Mouse (Mus musculus) limb, embryonic 11.5 days (tissue): ENCODE measurements around the gene Prss21. TPM values are rescaled to one million over a fixed set of nuclear protein-coding genes. Genes with fewer than 3 reads are reported as not detected.

Source experiments
- ATAC-seq: fragments of 200-750 bp; cut with Nextera tagmentation; 2 replicates; pipeline ENCODE4 v1.8.0; 2017; ENCODE audit warnings: low read depth; ENCODE audit not compliant: insufficient number of reproducible peaks, low FRiP score, low TSS enrichment
- DNase-seq: peaks from one replicate; pipeline ENCODE4 v3.0.0-alpha.2; 2015; ENCODE audit warnings: low spot score
- H3K27ac ChIP-seq: fragments of 300-500 bp; sonication (generic); replicated peaks from 2 replicates; pipeline ENCODE4 v1.5.1; 2014; ENCODE audit warnings: low read depth, mild to moderate bottlenecking, low read length
- H3K27me3 ChIP-seq: fragments of 300-500 bp; sonication (generic); 2 replicates; pipeline ENCODE4 v1.6.1; 2014; ENCODE audit warnings: mild to moderate bottlenecking, low read length, mixed read lengths; ENCODE audit not compliant: control insufficient read depth, insufficient read depth
- H3K36me3 ChIP-seq: fragments of 300-500 bp; sonication (generic); 2 replicates; pipeline ENCODE4 v1.6.1; 2014; ENCODE audit warnings: mild to moderate bottlenecking, low read length, moderate library complexity, mixed read lengths; ENCODE audit not compliant: control insufficient read depth, insufficient read depth
- H3K4me1 ChIP-seq: fragments of 300-500 bp; sonication (generic); 2 replicates; pipeline ENCODE4 v1.6.1; 2014; ENCODE audit warnings: low read length, mixed read lengths; ENCODE audit not compliant: control insufficient read depth, insufficient read depth
- H3K4me2 ChIP-seq: fragments of 300-500 bp; sonication (generic); 2 replicates; pipeline ENCODE4 v1.6.1; 2014; ENCODE audit warnings: low read depth, mild to moderate bottlenecking, moderate library complexity; ENCODE audit not compliant: severe bottlenecking
- H3K4me3 ChIP-seq: fragments of 300-500 bp; sonication (generic); 2 replicates; pipeline ENCODE4 v1.5.1; 2014; ENCODE audit warnings: low read depth, low read length
- H3K9ac ChIP-seq: fragments of 300-500 bp; sonication (generic); 2 replicates; pipeline ENCODE4 v1.6.1; 2014; ENCODE audit warnings: mild to moderate bottlenecking, low read length
- H3K9me3 ChIP-seq: fragments of 300-500 bp; sonication (generic); 2 replicates; pipeline ENCODE4 v1.6.1; 2016; ENCODE audit warnings: low read length; ENCODE audit not compliant: control insufficient read depth
- WGBS: fragments of 180-500 bp; shearing (Covaris S2); extraction: QIAGEN DNeasy Blood & Tissue Kit; methylation state at CpG from one replicate; pipeline ENCODE4 v1.1.7; 2014; 5-methylcytosine and 5-hydroxymethylcytosine counted together
- polyA plus RNA-seq: library from polyadenylated mRNA; unstranded; fragments of >200 nt; fragmentation: Nextera tagmentation; extraction: Ambion mirVana; gene quantifications from 2 replicates; pipeline ENCODE4 v1.2.1, GENCODE M21; 2014

Prss21 gene
- polyA plus RNA-seq, 1 experiment from 2014 or later: not detected

DNA sequence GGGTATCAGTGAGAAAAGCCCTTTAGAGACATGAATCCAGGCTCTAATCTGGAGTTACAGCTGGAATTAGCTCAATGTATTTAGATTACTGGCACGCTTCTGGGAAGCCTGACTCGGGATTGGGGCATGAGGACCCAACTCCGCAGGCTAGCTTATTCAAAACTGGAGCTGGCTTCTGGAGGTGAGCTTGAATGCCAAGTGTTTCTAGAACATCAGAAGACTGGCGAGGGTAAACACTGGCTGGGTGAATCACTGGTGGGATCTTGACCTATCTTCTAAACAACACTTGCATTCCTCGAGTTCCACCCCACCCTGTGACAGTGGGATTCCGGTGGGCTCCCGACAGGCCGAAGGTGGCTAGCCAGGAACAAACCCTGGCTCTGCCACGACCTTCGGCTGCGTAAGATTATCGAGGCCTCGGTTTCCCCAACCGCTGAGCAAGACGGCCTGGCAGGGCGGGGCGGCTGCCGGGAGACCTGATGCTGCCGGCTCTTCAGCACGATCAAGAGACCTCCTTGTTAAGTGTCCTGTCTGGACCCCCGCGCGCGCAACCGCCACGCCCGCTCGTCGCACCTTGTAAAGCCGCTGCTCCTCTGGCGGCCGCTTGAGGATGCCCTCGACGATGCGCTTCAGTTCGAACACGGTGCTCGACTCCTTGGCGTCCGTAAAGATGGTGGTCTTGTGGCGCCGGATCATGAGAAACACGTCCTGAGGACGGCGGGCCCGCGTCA is 39.4 kb upstream of the Prss21 start:
- under 1% methylated on average over 47 of the region's 47 CpGs for WGBS
- Histone ChIP-seq H3K27ac (peak overlapping the region; percentile 83), H3K9ac (peak overlapping the region; percentile 82), H3K4me3 (peak overlapping the region; percentile 81), H3K27me3 (no peaks in the 10 kb centered on the region), H3K4me1 (peaks cover 5% of the 10 kb centered on the region; the same call in 1 of the 2 replicates), H3K9me3 (no peaks in the 10 kb centered on the region), H3K4me2 (peak overlapping the region; percentile 84), H3K36me3 (peaks cover 12% of the 10 kb centered on the region)
- peak; percentile 79 for DNase-seq
- ATAC-seq: peak; percentile 71; the same call in 1 of the 2 replicates

DNA sequence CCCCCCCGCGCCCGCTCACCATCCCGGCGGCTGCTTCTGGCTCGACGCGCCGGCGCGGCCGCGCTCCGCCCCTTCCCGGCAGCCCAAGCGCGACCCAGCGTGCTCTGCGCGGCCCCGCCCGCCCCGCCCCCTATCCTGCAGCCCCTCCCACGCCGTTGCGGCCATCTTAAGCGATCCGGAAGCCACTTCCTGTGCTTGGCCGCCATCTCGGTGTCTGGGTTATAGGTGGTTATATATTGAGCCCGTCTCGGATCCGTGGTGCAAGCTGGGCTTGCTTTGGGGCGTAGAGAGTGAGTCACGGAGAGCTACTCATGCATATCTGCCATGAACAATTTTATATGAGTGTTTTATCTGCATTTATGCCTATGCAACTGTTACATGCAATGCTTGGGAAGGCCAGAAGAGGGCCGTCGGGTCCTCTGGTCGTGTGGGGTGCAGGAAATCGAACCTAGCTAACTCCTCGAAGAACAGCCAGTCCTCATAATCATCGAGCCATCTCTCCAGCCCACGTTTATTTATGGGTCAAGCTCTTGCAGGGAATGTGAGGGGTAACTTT is 38.7 kb upstream of the Prss21 start, which contains the start of gene Elob:
Elob (minus strand) TSS at position 73 of the 556 bp plus-strand sequence.
- peak within 1 kb of the TSS; percentile 81 for H3K4me3 ChIP-seq
- peak within 1 kb of the TSS; percentile 84 for H3K4me2 ChIP-seq
- WGBS: 1% methylated on average over 31 of the region's 42 CpGs
- no peaks in the 10 kb centered on the region for H3K9me3 ChIP-seq
- DNase-seq (peak; percentile 88), ATAC-seq (peak; percentile 92)
- H3K27ac ChIP-seq: peak within 1 kb of the TSS; percentile 83
- H3K27me3 ChIP-seq: no peaks in the 10 kb centered on the region
- peaks cover 6% of the 10 kb centered on the region for H3K36me3 ChIP-seq
- H3K9ac ChIP-seq: peak within 1 kb of the TSS; percentile 82
- H3K4me1 ChIP-seq: peaks cover 5% of the 10 kb centered on the region; the same call in 1 of the 2 replicates

DNA sequence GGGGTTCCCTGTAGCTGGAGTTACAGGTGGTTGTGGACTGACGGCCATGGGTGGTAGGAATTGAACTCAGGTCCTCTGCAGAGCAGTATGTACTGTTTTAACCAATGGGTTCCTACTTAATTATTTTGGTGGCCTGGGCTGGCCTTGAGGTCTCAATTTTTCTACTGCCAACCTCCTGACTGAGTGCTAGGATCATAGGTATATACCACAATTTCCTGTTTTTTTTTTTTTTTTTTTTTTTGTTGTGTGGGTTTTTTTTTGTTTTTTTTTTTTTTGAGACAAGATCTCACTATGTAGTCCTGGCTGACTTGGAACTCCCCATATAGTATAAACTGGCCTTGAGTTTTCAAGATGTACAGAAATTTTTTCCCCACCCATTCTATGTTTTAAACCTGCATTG is 36.7 kb upstream of the Prss21 start:
- peaks cover 2% of the 10 kb centered on the region; the same call in 1 of the 2 replicates for H3K36me3 ChIP-seq
- H3K4me3 ChIP-seq: no peak overlapping the region
- 90% methylated on average over 1 of the region's 1 CpGs for WGBS
- no peak for DNase-seq
- H3K9ac ChIP-seq: no peak overlapping the region
- no peak overlapping the region for H3K27ac ChIP-seq
- H3K4me2 ChIP-seq: no peak overlapping the region
- peaks cover 3% of the 10 kb centered on the region; the same call in 1 of the 2 replicates for H3K4me1 ChIP-seq
- no peaks in the 10 kb centered on the region for H3K9me3 ChIP-seq
- H3K27me3 ChIP-seq: peaks cover 2% of the 10 kb centered on the region; the same call in 1 of the 2 replicates
- ATAC-seq: no peak

DNA sequence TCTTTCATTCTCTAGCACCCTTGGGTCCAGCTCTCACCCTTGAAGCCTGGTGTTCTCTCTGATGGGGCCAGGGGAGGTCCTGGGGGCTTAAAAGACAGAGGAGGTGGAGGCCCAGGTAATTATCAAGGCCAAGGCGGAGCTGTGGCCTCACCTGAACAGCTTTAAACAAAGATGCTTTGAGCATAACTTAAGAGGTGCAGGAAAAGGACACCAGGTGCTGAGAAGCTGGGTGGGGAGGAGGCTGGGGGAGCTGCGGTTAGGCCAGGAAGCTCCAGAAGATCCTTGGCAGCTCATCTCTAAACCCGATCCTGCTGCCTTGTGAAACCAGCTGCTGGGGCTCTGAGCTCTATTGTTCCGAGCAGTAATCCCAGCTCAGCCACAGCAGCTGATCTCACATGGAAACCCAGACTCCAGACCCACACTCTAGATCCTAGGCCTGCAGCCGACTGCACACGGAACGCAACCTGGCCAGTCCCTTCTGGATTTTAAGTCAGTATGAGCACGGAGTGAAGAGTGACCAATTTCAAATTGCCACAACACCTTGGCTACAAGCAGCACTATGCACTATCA is 31.8 kb upstream of the Prss21 start, which contains the start of gene Prss33:
Prss33 (minus strand) TSS at position 51 of the 570 bp plus-strand sequence.
- no peak within 1 kb of the TSS for H3K27ac ChIP-seq
- no peak within 1 kb of the TSS for H3K4me3 ChIP-seq
- no peaks in the 10 kb centered on the region for H3K4me1 ChIP-seq
- H3K27me3 ChIP-seq: peaks cover 2% of the 10 kb centered on the region; the same call in 1 of the 2 replicates
- no peak within 1 kb of the TSS for H3K4me2 ChIP-seq
- DNase-seq (no peak), ATAC-seq (no peak)
- 77% methylated on average over 8 of the region's 8 CpGs for WGBS
- no peaks in the 10 kb centered on the region; the same call in 1 of the 2 replicates for H3K9me3 ChIP-seq
- no peaks in the 10 kb centered on the region for H3K36me3 ChIP-seq
- H3K9ac ChIP-seq: no peak within 1 kb of the TSS

DNA sequence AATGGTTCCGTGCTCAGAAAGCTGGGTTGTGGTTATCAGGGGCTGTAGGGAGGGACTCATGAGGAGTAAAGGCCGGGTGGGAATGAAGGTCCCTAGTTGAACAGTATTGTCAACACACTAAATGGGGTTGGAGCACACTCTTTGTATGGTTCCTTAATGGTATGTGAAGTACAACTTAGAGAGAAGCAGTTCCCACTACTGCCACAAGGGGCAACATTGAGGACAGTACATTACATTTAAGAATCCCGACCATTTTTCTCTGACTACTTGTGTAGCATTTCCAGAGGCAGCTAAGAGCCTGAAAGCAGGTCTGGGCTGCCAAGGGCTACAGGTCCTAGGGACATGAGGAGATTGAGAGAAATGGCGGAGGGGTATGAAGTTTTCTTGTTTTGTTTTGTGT is 26.7 kb upstream of the Prss21 start:
- H3K4me3 ChIP-seq: no peak overlapping the region
- no peaks in the 10 kb centered on the region for H3K36me3 ChIP-seq
- no peak overlapping the region for H3K9ac ChIP-seq
- H3K27ac ChIP-seq: no peak overlapping the region
- DNase-seq (peak; percentile 77), ATAC-seq (no peak)
- no peaks in the 10 kb centered on the region for H3K27me3 ChIP-seq
- WGBS: 34% methylated on average over 4 of the region's 4 CpGs
- H3K9me3 ChIP-seq: no peaks in the 10 kb centered on the region; the same call in 1 of the 2 replicates
- H3K4me1 ChIP-seq: no peaks in the 10 kb centered on the region
- no peak overlapping the region for H3K4me2 ChIP-seq

DNA sequence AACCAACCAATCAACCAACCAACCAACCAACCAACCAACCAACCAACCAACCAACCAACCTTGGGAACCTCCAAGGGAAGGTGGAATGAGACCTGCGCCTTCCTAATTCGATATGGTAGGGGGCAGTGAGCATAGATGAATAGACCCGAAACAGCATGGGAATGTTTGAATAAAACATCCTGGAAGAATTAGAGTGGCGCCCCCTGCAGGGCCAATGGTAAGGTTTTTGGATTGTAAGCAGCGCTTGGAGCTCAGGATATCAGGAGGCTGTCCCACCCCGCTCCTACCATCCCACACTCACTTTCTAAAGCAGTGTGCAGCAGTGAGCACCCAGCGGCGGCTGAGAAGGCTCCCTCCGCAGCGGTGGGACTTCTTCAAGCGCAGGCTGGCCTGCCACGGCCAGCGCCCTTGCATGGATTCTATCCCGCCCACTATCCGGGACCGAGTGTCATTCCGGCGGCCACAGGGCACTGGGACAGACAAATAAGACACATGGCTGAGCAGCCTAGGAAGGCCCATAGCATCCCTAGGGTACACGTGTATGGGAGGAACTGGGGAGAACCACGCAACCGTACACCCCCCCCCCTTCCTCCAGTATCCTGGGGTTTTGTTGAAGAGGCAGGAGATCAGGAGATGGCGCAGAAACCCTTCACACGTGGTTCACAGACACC is 24.6 kb upstream of the Prss21 start:
- no peak overlapping the region for H3K27ac ChIP-seq
- H3K9me3 ChIP-seq: no peaks in the 10 kb centered on the region; the same call in 1 of the 2 replicates
- no peaks in the 10 kb centered on the region for H3K36me3 ChIP-seq
- no peaks in the 10 kb centered on the region for H3K27me3 ChIP-seq
- H3K9ac ChIP-seq: no peak overlapping the region
- H3K4me2 ChIP-seq: peak overlapping the region; percentile 29; the same call in 1 of the 2 replicates
- H3K4me1 ChIP-seq: no peaks in the 10 kb centered on the region
- peak overlapping the region; percentile 5; the same call in 1 of the 2 replicates for H3K4me3 ChIP-seq
- ATAC-seq: no peak
- 45% methylated on average over 23 of the region's 23 CpGs for WGBS
- peak; percentile 42 for DNase-seq

DNA sequence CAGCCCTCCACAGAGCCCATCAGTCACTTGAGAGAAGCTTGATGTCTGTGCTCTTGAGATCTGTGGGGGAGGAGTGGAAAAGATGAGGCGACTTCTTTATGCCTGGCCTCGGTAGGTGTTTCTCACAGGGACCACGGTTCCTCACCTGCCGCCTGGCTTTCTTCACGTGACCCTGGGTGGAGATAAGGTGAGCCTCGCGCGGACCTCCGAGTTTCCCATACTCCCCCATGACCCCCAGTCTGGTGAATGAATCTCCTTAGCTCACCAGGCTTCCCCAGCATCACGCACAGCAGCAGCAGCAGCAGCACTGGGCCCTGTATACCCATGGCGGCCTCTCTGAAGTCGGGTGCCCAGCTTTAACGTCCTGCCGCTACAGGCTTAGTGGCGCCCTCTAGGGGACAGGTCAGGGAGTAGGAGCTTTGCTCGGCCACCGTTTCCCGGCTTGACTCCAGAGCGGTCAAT is 24.0 kb upstream of the Prss21 start, which contains the start of the genes Prss32 and Prss41:
Prss32 (plus strand) TSS at position 44 of the 462 bp plus-strand sequence.
Prss41 (minus strand) TSS at position 361 of the 462 bp plus-strand sequence.
- 16% methylated on average over 19 of the region's 19 CpGs for WGBS
- H3K9me3 ChIP-seq: no peaks in the 10 kb centered on the region
- no peak within 1 kb of the TSS for H3K27ac ChIP-seq
- ATAC-seq (no peak; the same call in 1 of the 2 replicates), DNase-seq (peak; percentile 81)
- H3K4me1 ChIP-seq: no peaks in the 10 kb centered on the region
- H3K27me3 ChIP-seq: no peaks in the 10 kb centered on the region
- H3K4me2 ChIP-seq: peak within 1 kb of the TSS; percentile 29; the same call in 1 of the 2 replicates
- H3K4me3 ChIP-seq: peak within 1 kb of the TSS; percentile 5; the same call in 1 of the 2 replicates
- H3K9ac ChIP-seq: no peak within 1 kb of the TSS
- H3K36me3 ChIP-seq: no peaks in the 10 kb centered on the region
